Mouse (Mus musculus) activated CD4-positive, CD25-positive, alpha-beta regulatory T cell (primary cell): ENCODE results near the gene Obscn. TPM values are rescaled to one million over a fixed set of nuclear protein-coding genes. Genes with fewer than 3 reads are reported as not detected.

ENCODE experiments used
- polyA plus RNA-seq, 2 experiments: library from polyadenylated mRNA; unstranded; fragments of 100-300 nt; shearing (Covaris generic); gene quantifications; one replicate each; pipeline ENCODE4 v1.2.1; 2017

Gene Obscn
- polyA plus RNA-seq, result under 1 TPM; 0.01 to 0.08 TPM

DNA sequence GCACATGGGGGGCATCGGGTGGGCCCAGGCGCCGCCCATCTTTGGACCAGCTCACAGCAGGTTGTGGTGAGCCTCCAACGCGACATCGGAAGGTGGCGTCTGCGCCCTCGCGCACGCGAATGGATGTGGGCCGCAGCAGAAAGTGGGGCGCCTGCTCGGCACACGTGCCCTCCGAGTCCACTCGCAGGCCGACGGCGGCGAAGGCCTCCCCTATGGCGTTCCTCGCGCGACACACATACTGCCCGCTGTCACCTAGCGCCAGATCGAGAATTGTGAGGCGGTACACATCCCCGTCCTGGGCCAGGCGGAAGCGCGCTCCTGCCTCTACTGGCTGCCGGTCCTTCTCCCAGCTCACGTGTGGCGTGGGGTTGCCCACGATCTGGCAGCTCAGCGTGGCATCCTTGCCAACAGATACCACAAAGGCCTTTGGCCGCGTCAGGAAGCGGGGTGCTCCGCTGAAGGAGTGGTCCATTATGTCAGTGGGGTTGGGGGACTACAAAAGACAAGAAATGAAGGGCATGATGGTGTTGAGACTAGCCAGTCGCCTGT is at the start of gene Obscn:
Gene Obscn (minus strand): TSS at position 499 of the 549 bp plus-strand sequence.

DNA sequence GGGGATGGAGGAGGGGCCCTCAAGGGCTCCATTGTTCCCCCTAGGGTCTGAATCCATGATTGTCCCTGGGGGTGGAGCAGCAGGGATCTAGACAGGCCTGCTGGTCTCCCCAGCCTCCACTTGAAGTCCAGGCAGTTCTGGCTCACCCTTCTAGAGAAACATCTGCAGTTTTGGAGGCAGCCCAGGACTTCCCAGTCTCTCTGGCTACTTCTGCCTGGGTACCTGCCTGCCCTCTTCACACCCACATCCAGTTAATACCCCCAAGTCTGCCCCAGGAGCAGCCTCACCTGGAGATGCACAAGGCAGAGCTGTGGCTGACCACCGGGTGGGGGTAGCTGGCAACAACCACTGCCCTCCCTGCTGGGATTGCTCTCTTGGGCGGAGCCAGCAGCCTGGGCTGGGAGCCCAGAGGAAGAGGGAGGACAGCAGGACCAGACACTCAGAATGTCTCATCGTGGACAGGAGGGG is 46.7 kb upstream of the Obscn start, which contains the start of gene Gjc2:
Gene Gjc2 (minus strand): TSS at position 350 of the 468 bp plus-strand sequence.

DNA sequence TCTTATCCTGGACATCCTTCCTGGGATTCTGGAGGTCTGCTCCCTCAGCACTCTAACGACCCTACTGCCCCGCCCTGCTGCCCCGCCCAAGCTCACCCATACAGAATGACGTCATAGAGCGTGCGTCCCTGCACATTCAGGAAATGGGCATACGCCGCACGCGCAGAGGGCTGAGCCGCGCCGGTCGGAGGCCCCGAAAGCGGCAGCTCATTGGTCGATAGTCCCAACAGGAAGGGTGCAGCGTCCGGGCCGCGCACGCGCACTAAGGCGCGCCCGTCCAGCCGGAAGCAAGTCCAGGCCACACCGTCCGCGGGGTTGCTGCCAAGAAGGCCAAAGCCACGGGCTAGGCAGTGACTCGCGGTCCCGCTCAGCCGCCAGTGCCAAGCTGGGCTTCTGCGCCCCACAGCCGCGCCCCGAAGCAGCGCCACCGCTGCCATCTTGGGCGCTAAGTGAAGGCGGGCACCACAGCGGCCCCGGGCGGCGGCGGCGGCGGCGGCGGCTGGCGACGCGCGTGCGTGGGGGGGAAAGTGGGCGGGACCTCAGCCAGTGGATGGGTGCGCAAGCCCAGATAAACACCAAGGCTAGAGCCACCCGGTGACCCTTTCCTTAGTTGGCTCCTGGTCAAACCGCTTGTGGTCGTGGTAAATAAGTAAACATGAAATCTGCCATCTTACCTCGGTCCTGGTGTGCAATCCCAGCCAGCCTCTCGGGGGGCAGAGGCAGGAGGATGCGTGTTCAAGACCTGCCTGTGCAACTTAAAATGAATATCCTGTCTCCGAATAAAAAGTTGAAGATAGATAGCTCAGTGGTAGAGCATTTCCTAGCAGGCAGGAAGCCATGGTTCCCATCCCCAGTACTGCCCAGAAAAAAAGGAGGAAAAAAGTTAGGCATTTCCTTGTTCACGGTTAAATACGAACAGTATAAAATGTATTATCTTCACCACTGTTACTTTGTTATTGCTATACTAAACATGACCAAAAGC is 27.3 kb upstream of the Obscn start, which contains the start of gene Iba57:
Gene Iba57 (minus strand): TSS at position 485 of the 982 bp plus-strand sequence.

DNA sequence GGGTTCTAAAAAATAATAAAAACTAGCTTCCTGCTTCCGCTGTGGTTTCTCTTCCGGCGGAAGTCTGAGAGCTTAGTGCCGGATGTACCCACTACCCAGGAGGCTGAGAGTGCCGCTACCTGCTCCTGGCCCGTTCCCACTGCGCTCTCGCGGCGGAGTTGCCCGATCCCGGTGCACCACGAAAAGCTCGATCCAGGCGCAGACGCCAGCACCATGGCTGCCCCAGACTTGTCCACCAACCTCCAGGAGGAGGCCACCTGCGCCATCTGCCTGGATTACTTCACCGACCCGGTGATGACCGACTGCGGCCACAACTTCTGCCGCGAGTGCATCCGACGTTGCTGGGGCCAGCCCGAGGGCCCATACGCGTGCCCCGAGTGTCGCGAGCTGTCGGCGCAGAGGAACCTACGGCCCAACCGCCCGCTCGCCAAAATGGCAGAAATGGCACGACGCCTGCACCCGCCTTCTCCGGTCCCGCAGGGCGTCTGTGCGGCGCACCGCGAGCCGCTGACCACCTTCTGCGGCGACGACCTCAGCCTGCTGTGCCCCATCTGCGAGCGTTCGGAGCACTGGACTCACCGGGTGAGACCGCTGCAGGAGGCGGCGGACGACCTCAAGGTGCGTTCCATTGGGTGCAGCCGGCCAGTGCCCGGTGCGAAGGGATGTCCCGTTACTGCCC is 158.0 kb downstream of the Obscn start, which contains the start of gene Trim11:
Gene Trim11 (plus strand): TSS at position 67 of the 679 bp plus-strand sequence.

DNA sequence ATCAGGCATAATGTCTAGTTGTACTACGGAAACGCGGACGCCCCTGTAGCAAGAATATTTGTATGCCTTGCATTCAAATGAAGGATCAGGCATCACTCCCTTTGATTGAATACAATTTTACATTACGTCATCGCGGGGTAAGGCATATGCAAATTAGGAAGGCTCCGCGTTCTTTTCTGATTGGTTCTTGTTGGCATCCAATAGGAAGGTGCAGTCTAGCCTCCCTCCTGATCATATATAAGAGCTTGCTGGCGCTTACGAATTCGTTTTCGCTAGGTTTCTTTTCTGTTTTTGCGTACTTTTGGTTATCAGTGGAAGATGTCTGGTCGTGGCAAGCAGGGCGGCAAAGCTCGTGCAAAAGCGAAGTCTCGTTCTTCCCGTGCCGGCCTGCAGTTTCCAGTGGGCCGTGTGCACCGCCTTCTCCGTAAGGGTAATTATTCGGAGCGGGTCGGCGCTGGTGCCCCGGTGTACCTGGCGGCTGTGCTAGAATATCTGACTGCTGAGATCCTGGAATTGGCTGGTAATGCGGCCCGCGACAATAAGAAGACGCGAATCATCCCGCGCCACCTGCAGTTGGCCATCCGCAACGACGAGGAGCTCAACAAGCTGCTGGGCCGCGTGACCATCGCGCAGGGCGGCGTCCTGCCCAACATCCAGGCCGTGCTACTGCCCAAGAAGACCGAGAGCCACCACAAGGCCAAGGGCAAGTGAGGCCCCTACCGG is 181.6 kb downstream of the Obscn start, which contains the start of the genes Hist3h2a and Trim17:
Gene Hist3h2a (plus strand): TSS at position 266 of the 723 bp plus-strand sequence.
Gene Trim17 (plus strand): TSS at position 266 of the 723 bp plus-strand sequence.

DNA sequence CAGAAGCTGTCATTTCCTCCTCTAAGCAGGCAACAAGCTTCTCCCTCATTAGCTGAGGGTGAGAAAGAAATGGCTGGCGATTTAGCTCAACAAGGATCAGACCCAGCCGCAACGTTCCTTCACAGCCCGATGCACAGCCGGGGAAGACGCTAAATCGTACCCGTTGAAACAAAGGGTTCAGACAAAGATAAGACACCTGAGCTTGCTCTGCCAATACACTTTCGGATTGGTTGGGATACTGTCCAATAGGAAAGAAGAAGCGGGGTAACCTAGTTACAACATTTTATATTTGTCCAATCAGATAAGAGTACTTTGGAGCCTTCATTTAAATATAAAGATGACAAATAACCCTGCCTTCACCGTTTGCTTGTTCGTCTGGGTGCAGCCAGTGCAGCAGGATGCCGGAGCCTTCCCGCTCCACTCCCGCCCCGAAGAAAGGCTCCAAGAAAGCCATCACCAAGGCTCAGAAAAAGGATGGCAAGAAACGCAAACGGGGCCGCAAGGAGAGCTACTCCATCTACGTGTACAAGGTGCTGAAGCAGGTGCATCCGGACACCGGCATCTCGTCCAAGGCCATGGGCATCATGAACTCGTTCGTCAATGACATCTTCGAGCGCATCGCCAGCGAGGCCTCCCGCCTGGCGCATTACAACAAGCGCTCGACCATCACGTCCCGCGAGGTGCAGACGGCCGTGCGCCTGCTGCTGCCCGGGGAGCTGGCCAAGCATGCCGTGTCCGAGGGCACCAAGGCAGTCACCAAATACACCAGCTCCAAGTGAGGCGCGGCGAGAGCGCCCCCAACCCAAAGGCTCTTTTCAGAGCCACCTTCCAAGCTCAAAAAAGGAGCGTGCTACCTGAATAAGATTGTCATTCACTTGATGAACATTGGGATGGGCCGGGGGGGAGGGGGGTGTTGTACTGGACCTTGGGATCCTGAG is 187.4 kb downstream of the Obscn start, which contains the start of gene Hist3h2ba:
Gene Hist3h2ba (plus strand): TSS at position 379 of the 938 bp plus-strand sequence.

Other genes starting within 250 kb of the Obscn start
- gene Zfp39, start 232.2 kb downstream of the Obscn start, polyA plus RNA-seq, result 10 to 100 TPM in 1 of 2 experiments, 1 to 10 TPM in 1; 8.3 to 11.4 TPM
- gene Btnl10, start 218.5 kb downstream of the Obscn start, polyA plus RNA-seq, result under 1 TPM; 0.14 to 0.20 TPM
- 100 to 1,000 TPM; 243 to 248 TPM for gene Rnf187, start 197.5 kb downstream of the Obscn start, polyA plus RNA-seq
- 10 to 100 TPM; 14.4 to 22.3 TPM for gene Hist3h2ba, start 187.5 kb downstream of the Obscn start, polyA plus RNA-seq
- 10 to 100 TPM in 1 of 2 experiments, 1 to 10 TPM in 1; 8.1 to 13.0 TPM for gene Hist3h2a, start 181.7 kb downstream of the Obscn start, polyA plus RNA-seq
- under 1 TPM; 0.06 to 0.60 TPM for gene Trim17, start 181.7 kb downstream of the Obscn start, polyA plus RNA-seq
- 10 to 100 TPM; 38.4 to 42.4 TPM for gene Trim11, start 158.3 kb downstream of the Obscn start, polyA plus RNA-seq
- gene Iba57, start 27.3 kb upstream of the Obscn start, polyA plus RNA-seq, result 1 to 10 TPM; 8.4 to 9.3 TPM
- not detected for gene Gjc2, start 46.8 kb upstream of the Obscn start, polyA plus RNA-seq
- 100 to 1,000 TPM in 1 of 2 experiments, 10 to 100 TPM in 1; 64.2 to 103 TPM for gene Guk1, start 55.8 kb upstream of the Obscn start, polyA plus RNA-seq
- 10 to 100 TPM; 37.4 to 52.8 TPM for gene Mrpl55, start 66.1 kb upstream of the Obscn start, polyA plus RNA-seq
- gene 2310033P09Rik, start 71.9 kb upstream of the Obscn start, polyA plus RNA-seq, result 10 to 100 TPM; 30.3 to 44.6 TPM
- 100 to 1,000 TPM; 488 to 499 TPM for gene Arf1, start 91.9 kb upstream of the Obscn start, polyA plus RNA-seq
- gene Wnt3a, start 154.3 kb upstream of the Obscn start, polyA plus RNA-seq, result not detected
- under 1 TPM in 1 of 2 experiments, not detected in 1; 0.05 TPM for gene Wnt9a, start 170.5 kb upstream of the Obscn start, polyA plus RNA-seq
- under 1 TPM in 1 of 2 experiments, not detected in 1; 0.55 TPM for gene Prss38, start 239.3 kb upstream of the Obscn start, polyA plus RNA-seq